Mouse (Mus musculus) adrenal gland, postnatal 36 days (tissue): ENCODE measurements around the gene Cyp2j5. TPM values are rescaled to one million over a fixed set of nuclear protein-coding genes. Genes with fewer than 3 reads are reported as not detected.
"Not testable (repeated sequence)": the region's sequence is repeated elsewhere in the genome, so short reads cannot be mapped to it uniquely, and the experiment has no call there.

Experiments used
- DNase-seq, 2 experiments: peaks; one replicate each; pipeline ENCODE4 v3.0.0; 2021; ENCODE audit warnings: mixed read lengths in 1 of 2
- long read RNA-seq, 2 experiments: library from polyadenylated mRNA; stranded (forward); transcript quantifications; one replicate each; pipeline ENCODE4 v2.0.0; 2021; ENCODE audit warnings: borderline sequencing depth in 2 of 2
- total RNA-seq, 2 experiments: library from RNA; stranded (reverse); gene quantifications; 2 replicates each; pipeline ENCODE4 v1.2.3; 2021

Gene Cyp2j5
- not detected for total RNA-seq
- long read RNA-seq, experiment 1: 0 reads
- long read RNA-seq, experiment 2: 0 reads

DNA sequence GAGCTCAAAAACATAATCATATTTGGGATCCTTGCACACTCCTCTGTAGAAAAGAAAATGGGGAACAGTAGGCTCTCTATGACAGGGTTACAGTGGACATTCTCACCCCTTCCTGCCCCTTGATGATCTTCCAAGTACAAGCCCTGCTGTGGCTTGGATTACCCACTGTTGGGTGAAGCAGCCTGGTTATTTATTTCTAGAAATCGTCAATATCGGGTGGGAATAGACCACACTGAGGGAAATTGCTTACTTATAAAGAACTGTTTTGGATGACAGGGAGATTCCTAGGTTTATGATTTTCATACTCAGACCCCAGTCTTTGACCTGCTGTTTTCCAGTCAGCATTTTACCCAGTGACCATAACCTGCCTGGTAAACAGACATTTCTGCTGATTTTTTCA is at the start of gene Cyp2j5:
Gene Cyp2j5, minus strand, starts transcription at position 164 of the 400 bp plus-strand sequence.
- DNase-seq: no peak

DNA sequence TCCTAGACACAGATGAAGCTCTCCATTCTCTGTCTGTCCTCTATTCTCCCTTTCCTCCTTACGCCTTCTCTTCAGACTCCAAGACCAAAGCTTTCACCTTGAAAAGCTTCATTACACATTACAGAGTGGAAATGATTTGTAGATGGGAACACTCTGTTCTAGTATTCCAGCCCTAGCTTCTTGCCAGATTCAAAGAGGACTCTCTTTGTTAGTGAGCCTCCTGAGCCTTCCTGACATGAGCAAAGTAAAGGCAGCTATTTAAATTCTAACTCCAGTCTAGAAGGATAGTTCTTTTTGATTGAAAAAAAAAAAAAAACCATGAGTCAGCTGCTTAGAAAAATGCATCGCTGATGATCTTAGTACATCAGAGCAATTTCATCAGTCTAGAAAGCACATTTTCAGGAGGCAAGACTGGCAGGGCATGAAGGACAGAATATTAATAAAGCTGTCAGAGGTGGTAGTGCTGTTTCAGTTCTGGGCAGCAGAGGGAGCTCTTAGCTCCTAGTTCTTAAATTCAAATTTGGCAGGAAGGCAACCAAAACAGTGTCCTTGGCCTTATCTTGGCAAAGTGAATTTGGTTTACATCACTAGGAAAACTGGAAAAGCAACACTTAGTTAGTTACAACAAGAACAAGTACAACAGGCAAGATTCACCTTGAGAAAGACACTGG is 41.5 kb upstream of the Cyp2j5 start:
- DNase-seq: peak; percentile 61

DNA sequence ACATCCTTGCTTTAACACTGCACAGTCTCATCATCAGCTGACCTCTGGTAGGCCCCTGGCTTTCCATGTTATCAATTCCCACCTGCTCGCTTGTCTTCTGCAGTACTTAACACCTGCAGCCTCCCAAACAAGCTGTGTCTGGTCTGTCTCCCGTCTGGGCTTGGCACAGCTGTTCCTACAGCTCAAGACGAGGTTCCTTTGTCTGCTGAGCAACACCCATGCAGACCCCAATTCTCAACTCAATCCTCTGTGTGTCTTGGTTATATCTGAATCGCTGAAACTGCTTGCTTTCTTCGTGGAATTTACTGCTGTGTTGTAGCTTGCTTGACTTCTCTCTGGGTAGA is 34.2 kb upstream of the Cyp2j5 start:
- DNase-seq: no peak

DNA sequence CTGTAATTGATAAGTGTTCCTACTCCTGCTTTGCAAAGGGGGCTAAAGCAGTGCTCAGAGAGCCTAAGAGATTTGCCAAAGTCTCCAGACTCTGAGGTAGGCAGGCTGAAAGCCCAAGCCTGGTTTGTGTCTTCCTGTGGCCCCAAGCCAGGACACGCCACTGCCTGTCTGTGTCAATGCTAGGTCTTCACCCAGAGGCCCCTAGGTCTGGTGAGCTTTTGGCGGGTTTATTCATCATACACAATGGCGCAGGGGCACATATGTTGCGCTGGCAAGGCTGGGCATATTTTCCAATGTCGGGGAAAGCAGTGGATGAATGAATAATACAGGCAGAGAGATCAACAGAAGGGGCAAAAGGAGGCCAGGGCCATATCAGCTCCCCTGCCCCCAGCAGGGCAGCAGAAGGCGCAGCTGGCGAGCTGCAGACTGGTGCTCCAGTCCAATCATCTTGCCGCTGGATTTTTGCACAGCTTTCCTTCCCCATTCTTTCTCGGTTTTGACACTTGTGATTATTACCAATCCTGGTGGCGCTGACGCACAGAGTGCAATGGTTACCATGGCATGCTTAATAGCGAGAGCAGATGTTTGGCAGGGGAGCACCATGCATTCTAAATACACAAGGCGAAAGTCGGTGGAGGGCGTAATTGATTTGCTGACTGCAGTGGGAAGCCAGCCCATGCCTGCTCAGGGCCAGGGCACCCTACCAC is 33.7 kb upstream of the Cyp2j5 start:
- no peak for DNase-seq

DNA sequence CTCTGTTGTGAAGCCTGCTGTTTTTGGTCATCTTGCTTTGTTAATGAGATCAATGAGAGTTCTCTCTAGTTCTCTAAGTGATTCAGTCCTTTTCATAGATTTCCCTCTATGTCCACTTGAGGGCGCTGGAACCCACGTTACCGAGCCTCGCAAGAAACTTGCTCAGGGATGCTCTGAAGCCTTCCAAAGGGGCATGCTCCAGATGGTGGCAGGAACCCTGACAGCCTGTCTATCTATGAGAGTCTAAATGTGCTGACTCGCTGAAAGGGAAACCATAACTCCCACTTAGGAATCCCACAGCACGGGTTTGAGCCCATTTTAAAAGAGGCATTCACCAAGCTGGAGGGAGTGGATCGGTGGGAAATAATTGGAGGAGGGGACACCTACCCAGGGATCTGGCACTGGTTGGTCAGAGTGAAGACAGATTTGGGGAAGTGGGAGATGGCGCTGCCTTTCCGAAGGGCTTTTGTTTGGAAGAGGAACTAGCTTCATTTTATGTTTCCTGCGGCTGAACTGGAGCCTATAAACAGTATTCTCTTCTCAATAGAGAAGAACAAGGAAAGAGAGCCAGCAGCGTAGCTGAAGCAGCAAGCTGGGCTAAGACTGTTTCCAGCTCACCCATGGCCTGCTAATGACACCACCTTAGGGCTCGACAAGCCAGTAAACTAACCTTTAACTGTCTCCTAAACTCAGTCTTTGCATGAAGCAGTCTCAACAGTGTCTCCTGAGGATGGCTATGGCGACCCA is 32.8 kb upstream of the Cyp2j5 start:
- DNase-seq: peak; percentile 33 to 40

DNA sequence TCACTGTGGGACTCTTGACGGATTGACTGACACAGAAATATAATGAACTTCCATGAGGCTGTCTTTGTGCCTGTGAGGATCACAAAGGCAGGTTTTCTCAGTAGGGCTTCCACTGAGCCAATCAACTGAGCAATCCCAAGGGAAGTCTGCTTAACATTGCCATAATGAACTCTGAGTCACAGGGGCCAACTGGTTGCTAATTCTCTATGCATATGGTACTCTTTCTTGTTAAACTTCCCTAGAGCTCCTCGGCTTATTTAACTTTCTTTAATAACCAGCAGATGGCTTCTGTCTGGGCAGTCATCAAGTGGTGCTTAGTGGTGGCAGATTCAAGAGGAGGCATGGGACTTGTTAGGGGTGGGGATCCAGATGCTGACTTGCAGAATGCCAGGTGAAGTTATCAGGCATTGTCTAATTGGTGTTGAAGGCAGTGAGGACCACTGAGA is 23.4 kb upstream of the Cyp2j5 start:
- no peak for DNase-seq

DNA sequence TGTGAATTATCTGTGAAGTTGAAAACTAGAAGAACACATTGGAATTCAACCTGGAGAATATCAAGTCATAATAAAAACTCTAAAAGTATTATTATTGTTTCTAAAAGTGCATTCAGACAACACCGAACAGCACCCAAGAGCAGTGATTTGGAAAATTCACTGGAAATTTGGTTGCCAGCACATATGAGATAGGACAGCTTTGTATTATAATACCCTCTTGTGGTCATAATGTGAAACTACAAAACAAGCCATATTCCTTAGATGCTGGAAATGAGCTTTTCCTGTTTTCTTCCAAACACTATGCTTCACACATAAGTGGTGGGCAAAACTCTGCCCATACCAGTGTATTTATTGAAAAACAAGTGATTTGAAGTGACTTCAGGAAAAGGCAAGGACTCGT is 19.5 kb upstream of the Cyp2j5 start:
- DNase-seq: no peak

DNA sequence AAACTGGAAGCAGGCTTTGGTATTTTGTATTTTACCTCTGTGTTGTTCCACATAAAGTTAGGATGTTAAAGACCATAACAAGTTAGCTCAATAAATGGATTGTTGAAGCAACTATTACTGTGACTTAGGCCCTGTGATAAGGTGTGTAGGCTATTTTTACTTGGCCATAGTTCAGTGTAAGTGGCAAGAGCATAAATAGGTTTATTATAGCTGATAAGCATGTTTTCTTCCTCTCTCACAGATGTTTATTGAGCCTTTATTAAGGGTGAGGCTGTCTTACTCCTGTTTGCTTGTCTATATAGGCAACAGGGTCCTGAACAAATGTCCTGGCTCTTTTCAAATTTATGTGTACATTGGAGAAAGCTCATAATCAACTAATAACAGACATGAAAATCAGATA is 17.0 kb upstream of the Cyp2j5 start:
- no peak for DNase-seq

DNA sequence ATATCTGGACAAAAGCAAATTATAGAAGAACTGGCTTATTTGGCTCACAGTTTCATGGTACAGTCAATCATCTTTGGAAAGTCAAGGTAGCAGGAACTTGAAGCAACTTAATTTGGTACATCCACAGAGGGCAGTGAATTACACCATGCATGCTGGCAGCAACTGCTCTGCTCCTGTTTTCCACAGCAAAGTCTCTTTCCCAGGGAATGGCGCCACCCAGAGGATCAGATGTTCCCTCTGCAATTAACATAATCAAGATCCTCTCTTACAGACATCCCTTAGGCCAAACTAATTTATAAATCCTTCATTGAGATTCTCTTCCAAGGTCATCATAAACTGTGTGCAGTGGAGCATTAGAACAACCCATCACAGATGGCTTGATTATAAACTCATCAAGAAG is 16.3 kb upstream of the Cyp2j5 start:
- peak; percentile 20 to 39 for DNase-seq

DNA sequence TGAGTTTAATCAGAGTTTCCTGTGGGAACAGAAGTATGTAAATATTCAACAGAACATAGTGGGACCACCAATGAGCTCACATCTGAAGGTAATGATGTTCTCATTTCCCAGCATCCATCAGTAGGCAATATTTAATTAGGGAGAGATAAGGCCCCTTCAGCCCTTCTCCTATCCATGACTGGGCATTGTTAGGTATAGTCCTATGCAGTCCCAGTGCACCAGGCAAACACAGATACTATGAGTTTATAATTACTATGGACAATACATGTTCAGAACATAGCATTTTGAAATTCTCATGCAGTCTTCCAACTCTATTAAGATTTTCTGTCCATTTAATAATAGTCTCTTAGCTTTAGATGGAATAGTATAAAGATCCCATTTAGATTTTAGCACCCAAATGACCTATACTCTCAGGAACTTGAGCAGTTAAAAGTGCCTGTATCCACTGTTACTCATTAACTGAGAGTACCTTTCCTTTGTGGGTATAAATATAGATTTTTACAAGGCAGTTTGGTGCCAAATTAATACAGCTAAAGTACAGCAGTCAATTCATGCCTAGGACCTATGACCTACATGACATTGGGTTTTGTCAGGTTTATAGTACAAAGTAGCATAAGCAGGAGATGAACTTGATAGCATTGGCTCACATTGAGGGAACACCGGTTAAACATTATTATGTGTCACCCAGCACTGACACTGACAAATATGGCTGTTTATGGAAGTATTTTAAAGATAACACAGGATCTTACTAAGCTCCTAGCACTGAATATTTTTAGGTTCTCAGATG is 907 bp upstream of the Cyp2j5 start:
- no peak for DNase-seq

DNA sequence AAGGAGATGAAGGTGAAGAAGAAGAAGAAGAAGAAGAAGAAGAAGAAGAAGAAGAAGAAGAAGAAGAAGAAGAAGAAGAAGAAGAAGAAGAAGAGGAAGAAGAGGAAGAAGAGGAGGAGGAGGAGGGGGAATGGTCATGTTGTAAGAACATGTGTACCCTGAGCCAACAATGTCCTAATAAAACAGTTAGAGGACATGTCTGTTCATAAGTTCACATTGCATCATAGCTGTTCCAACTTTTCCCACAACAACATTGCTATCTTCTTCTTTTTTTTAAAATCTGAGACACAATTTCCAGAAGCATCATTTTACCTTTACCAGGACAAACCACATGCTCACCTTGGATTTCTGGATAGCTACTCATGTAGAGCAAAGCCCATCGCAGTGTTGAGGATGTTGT is 28.5 kb downstream of the Cyp2j5 start:
- no peak for DNase-seq

DNA sequence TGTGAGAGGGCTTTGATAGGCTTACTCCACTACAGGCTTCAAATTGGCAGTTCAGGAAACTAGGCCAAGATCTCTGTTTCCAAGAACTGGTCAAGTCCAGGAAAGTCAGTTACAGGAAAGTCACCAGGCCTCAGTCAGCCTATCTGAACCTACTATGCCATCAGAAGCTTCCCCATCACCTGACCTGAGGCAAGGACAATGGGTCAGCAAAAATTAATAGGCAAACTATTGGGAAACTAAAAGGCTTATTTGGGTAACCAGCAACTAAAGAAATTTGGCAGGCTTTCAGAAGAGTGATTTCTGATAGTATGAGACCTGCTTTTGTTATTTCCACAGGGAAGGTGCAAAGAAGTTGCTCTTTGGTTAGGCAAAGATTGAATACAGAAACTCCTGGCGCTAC is 41.5 kb downstream of the Cyp2j5 start:
- no peak for DNase-seq

DNA sequence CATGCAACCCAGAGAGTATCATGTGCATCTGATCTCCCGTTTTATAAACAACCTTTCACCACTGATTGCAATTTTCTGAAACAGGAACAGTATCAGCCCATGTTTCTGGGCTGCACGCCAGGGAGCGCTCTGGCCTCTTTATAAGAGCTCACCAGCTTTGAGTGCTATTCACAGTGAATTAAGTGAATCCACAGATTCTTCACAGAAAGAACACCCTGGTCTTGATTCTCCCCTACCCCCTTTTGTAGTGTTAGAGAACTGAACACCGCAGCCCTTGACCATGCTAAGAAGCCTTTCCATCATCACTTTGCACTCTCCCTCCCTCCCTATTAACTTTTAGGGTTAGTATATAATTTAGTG is 72.2 kb downstream of the Cyp2j5 start:
- peak; percentile 53 to 64 for DNase-seq

DNA sequence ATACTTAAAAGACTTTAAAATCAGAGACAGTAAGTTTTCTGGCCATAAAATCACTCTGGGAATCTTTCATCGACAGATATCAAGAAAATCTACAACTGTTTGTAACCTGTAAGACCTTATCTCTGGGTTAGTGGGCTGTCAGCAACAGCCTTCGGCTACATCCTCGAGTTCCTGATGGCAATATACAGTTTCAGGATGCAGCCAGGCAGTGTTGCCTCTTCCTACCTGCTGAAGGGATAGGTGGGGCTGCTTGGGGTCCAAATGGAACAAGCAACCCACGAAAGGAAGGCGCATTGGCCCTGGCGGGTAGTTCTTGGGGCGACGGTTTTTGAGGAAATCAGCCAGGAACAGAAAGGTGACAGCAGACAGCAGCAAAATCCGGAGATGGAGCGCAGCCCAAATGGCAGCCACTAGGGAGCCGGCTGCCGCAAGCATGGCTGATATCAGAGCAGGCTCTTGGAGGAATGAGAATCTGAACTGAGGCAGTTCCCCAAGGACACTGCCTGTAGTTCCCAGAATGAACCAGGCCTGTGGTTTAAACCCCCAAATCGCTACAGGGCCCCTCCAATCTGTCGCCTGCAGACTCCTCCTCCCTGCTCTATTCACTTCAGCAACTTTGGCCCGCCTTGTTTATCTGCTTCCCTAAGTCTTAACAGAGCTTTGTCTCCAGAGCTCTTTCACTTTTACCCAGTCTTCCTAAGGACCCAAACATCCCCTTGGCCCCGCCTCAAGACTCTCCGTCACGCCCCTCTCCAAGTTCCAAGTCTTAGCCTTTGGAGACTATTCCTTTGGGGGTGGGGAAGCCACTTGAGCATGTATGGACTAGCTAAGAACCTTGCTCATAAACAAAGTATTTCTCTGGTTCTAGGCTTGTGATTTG is 72.8 kb downstream of the Cyp2j5 start, which contains the start of gene Cyp2j9:
Gene Cyp2j9, minus strand, starts transcription at position 668 of the 880 bp plus-strand sequence.
- peak; percentile 23 to 49 for DNase-seq

DNA sequence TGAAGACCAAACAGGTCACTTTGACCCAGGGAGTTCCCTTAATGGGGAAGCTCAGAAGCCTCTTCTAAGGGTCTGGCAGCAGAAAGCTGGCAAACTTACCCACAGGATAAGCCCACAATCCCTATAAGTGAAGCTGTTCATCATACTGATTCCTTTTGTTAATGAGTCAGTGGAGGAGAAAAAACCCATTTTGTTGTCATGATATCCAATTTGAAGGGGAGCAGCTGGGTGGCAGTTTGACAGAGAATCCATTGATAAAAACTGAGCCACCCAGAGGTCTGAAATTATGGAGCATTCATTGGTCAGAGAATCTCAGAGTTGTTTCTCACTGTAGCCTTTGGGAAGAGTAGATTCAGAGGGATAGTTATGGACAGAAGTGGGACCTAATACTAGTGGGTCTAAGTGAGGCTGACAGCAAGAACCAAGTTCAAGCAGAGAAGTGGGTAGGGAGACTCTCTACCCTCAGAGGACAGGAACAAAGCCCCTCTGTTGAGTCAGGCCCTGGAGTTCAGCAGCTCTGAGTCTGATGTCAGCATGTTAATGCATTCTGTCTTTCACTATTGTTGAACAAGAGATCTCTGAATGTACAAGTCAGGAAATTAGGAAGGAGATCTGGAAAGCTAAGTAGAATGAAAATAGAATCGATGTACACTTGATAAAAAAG is 82.4 kb downstream of the Cyp2j5 start:
- no peak for DNase-seq

DNA sequence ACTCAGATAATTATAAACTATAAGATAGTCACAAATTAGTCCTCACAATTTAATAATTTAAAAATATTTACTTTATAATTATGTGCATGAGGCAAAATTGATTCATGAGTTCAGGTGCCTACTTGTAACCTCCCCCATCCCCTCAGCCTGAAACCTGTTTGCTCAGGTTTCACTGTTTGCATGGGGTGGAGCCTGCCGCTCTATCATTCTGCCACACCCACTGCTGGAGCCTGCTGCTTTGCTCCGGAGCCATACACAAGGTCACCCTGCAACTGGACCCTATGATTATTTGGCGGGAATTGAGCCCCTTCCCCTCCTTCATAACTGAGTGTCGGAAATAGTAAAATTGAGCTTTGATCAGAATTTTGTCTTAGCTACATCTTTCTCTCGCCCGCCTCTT is 83.6 kb downstream of the Cyp2j5 start:
- not testable (repeated sequence) for DNase-seq
